Mouse (Mus musculus): ENCODE measurements around the gene H2-Ke6.
A peak's percentile ranks its signal among the peaks of the same experiment; 100 is the strongest.

- TF ChIP-seq POLR2A (IDR thresholded peaks at IDR 0.05; ENCODE audit: low read depth, low read length) (no peak), CTCF (IDR thresholded peaks at IDR 0.05; ENCODE audit: extremely low read depth, insufficient read depth, insufficient read length, insufficient replicate concordance) (peak; percentile 38; the same call in 1 of the 2 replicates)
Measured at GRCm38 (mm10) chr17:34003426-34003825, 24.4 kb downstream of the H2-Ke6 start.

Data from spleen, adult 2 months (tissue).